Mouse (Mus musculus): ENCODE results near the gene Dennd4a. TPM values are rescaled to one million over a fixed set of nuclear protein-coding genes. Genes with fewer than 3 reads are reported as not detected.

Dennd4a gene
- total and polyA plus RNA-seq, 2 experiments from 2014 or later, result 8.8 to 17.6 TPM

DNA sequence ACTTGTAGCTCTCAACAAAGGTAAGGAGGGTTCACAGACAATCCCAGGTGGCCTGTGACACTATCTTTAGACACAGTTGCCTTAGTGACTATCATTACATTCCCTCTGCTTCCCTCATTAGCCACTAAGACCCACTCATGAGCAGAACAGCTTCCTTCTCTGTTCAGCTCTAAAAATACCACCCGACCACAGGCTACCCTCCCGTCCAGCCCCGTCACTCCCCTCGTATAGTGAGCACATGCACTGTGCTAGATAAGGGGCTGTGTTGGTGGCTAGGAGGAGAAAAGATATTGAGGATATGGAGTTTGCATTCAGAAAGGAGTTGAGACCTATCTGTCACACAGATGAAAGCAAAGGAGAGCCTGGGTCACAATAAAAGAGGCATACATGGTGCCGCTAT lies 127.4 kb downstream of the Dennd4a start:
- 77% methylated on average over 5 of the region's 5 CpGs for WGBS
- ATAC-seq (no peak), DNase-seq (ENCODE audit: low spot score) (no peak)
- H3K27me3 ChIP-seq (ENCODE audit: insufficient read depth, low read length), result no peaks in the 10 kb centered on the region
- H3K4me3 ChIP-seq (ENCODE audit: low read length), result no peak overlapping the region
- H3K9me3 ChIP-seq (ENCODE audit: low read length), result no peaks in the 10 kb centered on the region
- no peaks in the 10 kb centered on the region for H3K4me1 ChIP-seq (ENCODE audit: insufficient read depth, low read length)
- no peak overlapping the region for H3K27ac ChIP-seq
- no peaks in the 10 kb centered on the region for H3K36me3 ChIP-seq (ENCODE audit: insufficient read depth, low read length)
- TF ChIP-seq CTCF (IDR thresholded peaks at IDR 0.05; ENCODE audit: low read depth), result no peak
- H3K4me2 ChIP-seq (ENCODE audit: low read depth, low read length), result no peak overlapping the region
- no peak overlapping the region for H3K9ac ChIP-seq (replicated peaks; ENCODE audit: low read length)

- DNase-seq (ENCODE audit: low spot score), result no peak
- Histone ChIP-seq H3K36me3 (ENCODE audit: insufficient read depth, low read length) (no peaks in the 10 kb centered on the region), H3K9me3 (ENCODE audit: low read length) (no peaks in the 10 kb centered on the region), H3K4me3 (ENCODE audit: low read length) (no peak overlapping the region), H3K27me3 (ENCODE audit: insufficient read depth, low read length) (no peaks in the 10 kb centered on the region), H3K9ac (replicated peaks; ENCODE audit: low read length) (no peak overlapping the region), H3K27ac (no peak overlapping the region), H3K4me1 (ENCODE audit: insufficient read depth, low read length) (no peaks in the 10 kb centered on the region), H3K4me2 (ENCODE audit: low read depth, low read length) (no peak overlapping the region)
- no peak for ATAC-seq
- WGBS, result 52% methylated on average over 4 of the region's 4 CpGs
- no peak for TF ChIP-seq CTCF (IDR thresholded peaks at IDR 0.05; ENCODE audit: low read depth)
Observed at GRCm38 (mm10) chr9:64939281-64939680, 128.1 kb downstream of the Dennd4a start.

- ATAC-seq, result no peak
- no peaks in the 10 kb centered on the region for H3K9me3 ChIP-seq (ENCODE audit: low read length)
- H3K4me1 ChIP-seq (ENCODE audit: insufficient read depth, low read length), result no peaks in the 10 kb centered on the region
- 83% methylated on average over 2 of the region's 2 CpGs for WGBS
- no peaks in the 10 kb centered on the region for H3K27me3 ChIP-seq (ENCODE audit: insufficient read depth, low read length)
- no peak overlapping the region for H3K4me3 ChIP-seq (ENCODE audit: low read length)
- H3K9ac ChIP-seq (replicated peaks; ENCODE audit: low read length), result no peak overlapping the region
- H3K27ac ChIP-seq, result no peak overlapping the region
- TF ChIP-seq CTCF (IDR thresholded peaks at IDR 0.05; ENCODE audit: low read depth), result no peak
- no peaks in the 10 kb centered on the region for H3K36me3 ChIP-seq (ENCODE audit: insufficient read depth, low read length)
- DNase-seq (ENCODE audit: low spot score), result no peak
- no peak overlapping the region for H3K4me2 ChIP-seq (ENCODE audit: low read depth, low read length)
Observed at GRCm38 (mm10) chr9:64939790-64940189, 128.7 kb downstream of the Dennd4a start.

DNA sequence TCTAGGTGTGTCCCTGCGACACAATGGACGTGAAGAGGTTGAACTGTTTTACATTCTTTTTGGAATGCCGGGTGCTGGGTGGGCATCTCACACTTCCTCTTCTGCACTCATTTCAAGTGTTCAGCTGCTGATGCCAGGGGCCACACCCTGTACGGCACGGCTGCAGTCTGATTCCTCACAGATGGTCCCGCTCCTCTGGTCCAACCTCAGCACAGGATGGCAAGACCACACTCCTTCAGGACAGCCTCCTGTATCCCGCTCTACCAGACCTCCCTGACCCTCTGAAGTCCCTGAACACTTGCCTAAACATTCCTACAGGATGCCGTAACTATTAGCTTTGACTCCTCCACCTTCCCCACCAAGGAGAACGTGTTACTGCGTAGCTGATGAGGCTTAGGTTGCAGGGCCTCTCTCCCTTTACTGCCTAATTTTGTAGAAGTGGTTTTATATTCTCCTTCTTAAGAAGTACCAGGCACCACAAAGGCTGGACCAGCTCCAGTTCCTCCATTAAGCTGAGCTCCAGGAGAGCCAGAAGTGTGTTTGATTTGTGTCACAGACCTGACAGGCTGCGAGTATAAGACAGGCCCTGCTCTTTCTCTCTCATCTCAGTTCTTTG lies 129.7 kb downstream of the Dennd4a start:
- H3K27ac ChIP-seq, result no peak overlapping the region
- ATAC-seq (no peak), DNase-seq (ENCODE audit: low spot score) (no peak)
- no peaks in the 10 kb centered on the region for H3K4me1 ChIP-seq (ENCODE audit: insufficient read depth, low read length)
- no peaks in the 10 kb centered on the region for H3K36me3 ChIP-seq (ENCODE audit: insufficient read depth, low read length)
- H3K9me3 ChIP-seq (ENCODE audit: low read length), result no peaks in the 10 kb centered on the region
- H3K4me3 ChIP-seq (ENCODE audit: low read length), result no peak overlapping the region
- H3K9ac ChIP-seq (replicated peaks; ENCODE audit: low read length), result no peak overlapping the region
- TF ChIP-seq CTCF (IDR thresholded peaks at IDR 0.05; ENCODE audit: low read depth), result no peak
- 87% methylated on average over 11 of the region's 11 CpGs for WGBS
- no peaks in the 10 kb centered on the region for H3K27me3 ChIP-seq (ENCODE audit: insufficient read depth, low read length)
- H3K4me2 ChIP-seq (ENCODE audit: low read depth, low read length), result no peak overlapping the region

DNA sequence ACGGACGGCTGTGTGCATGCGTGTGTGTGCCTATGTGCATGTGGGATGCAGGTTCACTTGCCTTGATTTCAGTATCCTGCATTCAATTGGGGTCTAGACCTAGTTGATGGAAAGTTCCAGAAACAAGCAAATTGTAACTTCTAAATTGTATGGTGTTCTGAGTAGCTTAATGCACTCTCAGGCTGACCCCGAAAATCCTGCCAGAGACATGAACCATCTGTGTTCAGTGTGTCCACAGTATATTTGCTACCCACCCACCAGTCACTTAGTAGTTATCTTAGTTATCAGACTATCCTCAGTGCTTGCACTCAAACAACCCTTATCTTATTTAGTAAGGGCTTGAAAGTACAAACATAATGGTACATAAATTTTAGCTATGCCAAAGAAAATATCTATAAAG lies 130.5 kb downstream of the Dennd4a start:
- H3K4me3 ChIP-seq (ENCODE audit: low read length), result no peak overlapping the region
- ATAC-seq (no peak), DNase-seq (ENCODE audit: low spot score) (no peak)
- H3K27me3 ChIP-seq (ENCODE audit: insufficient read depth, low read length), result no peaks in the 10 kb centered on the region
- H3K36me3 ChIP-seq (ENCODE audit: insufficient read depth, low read length), result no peaks in the 10 kb centered on the region
- TF ChIP-seq CTCF (IDR thresholded peaks at IDR 0.05; ENCODE audit: low read depth), result no peak
- no peak overlapping the region for H3K27ac ChIP-seq
- WGBS, result 82% methylated on average over 4 of the region's 4 CpGs
- no peak overlapping the region for H3K4me2 ChIP-seq (ENCODE audit: low read depth, low read length)
- H3K9ac ChIP-seq (replicated peaks; ENCODE audit: low read length), result no peak overlapping the region
- no peaks in the 10 kb centered on the region for H3K4me1 ChIP-seq (ENCODE audit: insufficient read depth, low read length)
- no peaks in the 10 kb centered on the region for H3K9me3 ChIP-seq (ENCODE audit: low read length)

DNA sequence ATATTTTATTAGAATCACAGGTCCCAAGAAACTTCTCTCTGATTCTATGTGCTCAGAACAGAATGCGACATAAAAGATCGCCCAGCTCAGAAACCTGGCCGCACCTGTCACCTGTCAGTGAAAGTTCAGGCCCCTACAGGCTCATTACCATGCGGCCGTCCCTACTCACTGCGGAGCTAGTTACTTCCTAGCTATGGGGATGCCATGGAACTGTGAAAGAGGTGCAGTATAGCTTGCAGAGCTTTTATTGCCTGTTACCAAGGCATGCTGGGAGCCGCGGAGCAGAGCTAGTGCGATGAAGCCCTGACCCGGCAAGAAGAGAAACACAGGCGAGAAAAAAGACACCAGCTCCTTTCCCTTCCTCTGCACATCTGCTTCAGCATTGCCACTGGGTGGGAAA lies 132.9 kb downstream of the Dennd4a start:
- no peak for TF ChIP-seq CTCF (IDR thresholded peaks at IDR 0.05; ENCODE audit: low read depth)
- no peaks in the 10 kb centered on the region for H3K4me1 ChIP-seq (ENCODE audit: insufficient read depth, low read length)
- no peak overlapping the region for H3K4me3 ChIP-seq (ENCODE audit: low read length)
- H3K9ac ChIP-seq (replicated peaks; ENCODE audit: low read length), result no peak overlapping the region
- H3K27me3 ChIP-seq (ENCODE audit: insufficient read depth, low read length), result no peaks in the 10 kb centered on the region
- DNase-seq (ENCODE audit: low spot score) (no peak), ATAC-seq (no peak)
- H3K9me3 ChIP-seq (ENCODE audit: low read length), result no peaks in the 10 kb centered on the region
- WGBS, result 20% methylated on average over 11 of the region's 11 CpGs
- no peak overlapping the region for H3K4me2 ChIP-seq (ENCODE audit: low read depth, low read length)
- no peak overlapping the region for H3K27ac ChIP-seq
- H3K36me3 ChIP-seq (ENCODE audit: insufficient read depth, low read length), result no peaks in the 10 kb centered on the region

DNA sequence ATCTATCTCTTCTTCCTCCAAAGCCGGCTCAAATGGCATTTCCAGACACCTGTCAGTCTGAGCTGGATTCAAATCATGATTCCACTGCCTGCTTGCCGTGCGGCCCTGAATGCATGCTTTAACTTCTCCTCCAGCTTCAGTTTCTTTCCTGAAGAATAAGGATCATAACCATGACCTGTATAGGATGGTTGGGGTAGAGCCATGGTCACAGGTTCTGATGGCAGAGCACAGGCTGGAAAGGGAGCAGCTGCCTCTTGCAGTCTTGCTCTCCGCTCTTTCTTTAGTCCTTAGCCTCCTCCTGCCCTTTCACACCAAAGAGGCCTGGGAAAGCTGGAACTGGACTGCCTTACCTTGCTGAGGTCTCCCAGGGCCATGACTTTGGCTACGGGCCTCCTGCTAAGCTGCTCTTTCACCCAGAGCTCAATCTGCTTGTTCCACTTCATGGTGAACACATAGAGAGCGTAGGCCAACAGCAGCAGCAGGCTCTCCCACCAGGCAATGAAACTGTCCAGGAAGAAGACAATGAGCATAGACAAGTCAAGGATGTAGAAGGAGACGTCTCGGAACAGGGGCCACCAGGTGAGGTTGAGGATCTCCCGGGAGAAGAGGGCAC lies 136.4 kb downstream of the Dennd4a start:
- Histone ChIP-seq H3K4me1 (ENCODE audit: insufficient read depth, low read length) (no peaks in the 10 kb centered on the region), H3K4me2 (ENCODE audit: low read depth, low read length) (no peak overlapping the region), H3K9me3 (ENCODE audit: low read length) (no peaks in the 10 kb centered on the region), H3K9ac (replicated peaks; ENCODE audit: low read length) (no peak overlapping the region), H3K36me3 (ENCODE audit: insufficient read depth, low read length) (no peaks in the 10 kb centered on the region), H3K4me3 (ENCODE audit: low read length) (no peak overlapping the region), H3K27me3 (ENCODE audit: insufficient read depth, low read length) (no peaks in the 10 kb centered on the region), H3K27ac (no peak overlapping the region)
- no peak for ATAC-seq
- TF ChIP-seq CTCF (IDR thresholded peaks at IDR 0.05; ENCODE audit: low read depth), result no peak
- 87% methylated on average over 9 of the region's 9 CpGs for WGBS
- DNase-seq (ENCODE audit: low spot score), result no peak

Data from hindbrain, postnatal 0 days (tissue).